Mouse (Mus musculus) embryonic facial prominence, embryonic 12.5 days (tissue): ENCODE data around the gene Gdap1l1. TPM values are rescaled to one million over a fixed set of nuclear protein-coding genes. Genes with fewer than 3 reads are reported as not detected.

Source experiments
- ATAC-seq: fragments of 200-750 bp; cut with Nextera tagmentation; 2 replicates; pipeline ENCODE4 v1.8.0; 2017; ENCODE audit not compliant: insufficient number of reproducible peaks, insufficient read depth, low FRiP score, low TSS enrichment
- H3K27ac ChIP-seq: fragments of 300-500 bp; sonication (generic); 2 replicates; pipeline ENCODE4 v1.5.1; 2016; ENCODE audit warnings: mild to moderate bottlenecking
- H3K27me3 ChIP-seq: fragments of 300-500 bp; sonication (generic); 2 replicates; pipeline ENCODE4 v1.6.1; 2016; ENCODE audit warnings: mild to moderate bottlenecking, moderate library complexity
- H3K36me3 ChIP-seq: fragments of 300-500 bp; sonication (generic); 2 replicates; pipeline ENCODE4 v1.6.1; 2016; ENCODE audit warnings: mild to moderate bottlenecking
- H3K4me1 ChIP-seq: fragments of 300-500 bp; sonication (generic); 2 replicates; pipeline ENCODE4 v1.6.1; 2016
- H3K4me2 ChIP-seq: fragments of 300-500 bp; sonication (generic); replicated peaks from 2 replicates; pipeline ENCODE4 v1.6.1; 2016; ENCODE audit warnings: mild to moderate bottlenecking, moderate library complexity
- H3K4me3 ChIP-seq: fragments of 300-500 bp; sonication (generic); 2 replicates; pipeline ENCODE4 v1.5.1; 2016; ENCODE audit warnings: mild to moderate bottlenecking
- H3K9ac ChIP-seq: fragments of 300-500 bp; sonication (generic); 2 replicates; pipeline ENCODE4 v1.6.1; 2016; ENCODE audit warnings: mild to moderate bottlenecking, moderate library complexity
- H3K9me3 ChIP-seq: fragments of 300-500 bp; sonication (generic); 2 replicates; pipeline ENCODE4 v1.6.1; 2016; ENCODE audit warnings: mild to moderate bottlenecking, moderate library complexity
- WGBS: fragments of 180-500 bp; shearing (Covaris S2); methylation state at CpG from one replicate; pipeline ENCODE4 v1.1.7; 2016; 5-methylcytosine and 5-hydroxymethylcytosine counted together
- polyA plus RNA-seq: library from polyadenylated mRNA; unstranded; fragments of >200 nt; fragmentation: Nextera tagmentation; extraction: Ambion mirVana; gene quantifications from 2 replicates; pipeline ENCODE4 v1.2.1, GENCODE M21; 2016

Gene Gdap1l1
- polyA plus RNA-seq, 1 experiment from 2014 or later = 7.5 TPM

- Histone ChIP-seq H3K4me3 (no peak overlapping the region), H3K27me3 (no peaks in the 10 kb centered on the region), H3K4me1 (peaks cover 8% of the 10 kb centered on the region; the same call in 1 of the 2 replicates), H3K9me3 (no peaks in the 10 kb centered on the region), H3K36me3 (peaks cover 18% of the 10 kb centered on the region), H3K9ac (no peak overlapping the region), H3K4me2 (no peak overlapping the region), H3K27ac (no peak overlapping the region)
- 94% methylated on average over 6 of the region's 6 CpGs for WGBS
- no peak for ATAC-seq
Observed at GRCm38 (mm10) chr2:163467585-163467984, 29.3 kb downstream of the Gdap1l1 start.

- Histone ChIP-seq H3K9me3 (no peaks in the 10 kb centered on the region), H3K27me3 (no peaks in the 10 kb centered on the region), H3K4me2 (no peak overlapping the region), H3K9ac (no peak overlapping the region), H3K4me3 (no peak overlapping the region), H3K4me1 (peaks cover 8% of the 10 kb centered on the region; the same call in 1 of the 2 replicates), H3K27ac (no peak overlapping the region), H3K36me3 (peaks cover 18% of the 10 kb centered on the region)
- 90% methylated on average over 6 of the region's 6 CpGs for WGBS
- no peak for ATAC-seq
Observed at GRCm38 (mm10) chr2:163468866-163469265, 30.6 kb downstream of the Gdap1l1 start.

- WGBS = 95% methylated on average over 15 of the region's 15 CpGs
- no peak overlapping the region for H3K4me2 ChIP-seq
- no peak overlapping the region for H3K4me3 ChIP-seq
- H3K27me3 ChIP-seq = no peaks in the 10 kb centered on the region
- peaks cover 18% of the 10 kb centered on the region for H3K36me3 ChIP-seq
- H3K4me1 ChIP-seq = peaks cover 8% of the 10 kb centered on the region; the same call in 1 of the 2 replicates
- H3K9me3 ChIP-seq = no peaks in the 10 kb centered on the region
- no peak overlapping the region for H3K9ac ChIP-seq
- no peak for ATAC-seq
- H3K27ac ChIP-seq = no peak overlapping the region
Observed at GRCm38 (mm10) chr2:163469711-163470110, 31.4 kb downstream of the Gdap1l1 start.

- peak overlapping the region; percentile 79; the same call in 1 of the 2 replicates for H3K4me3 ChIP-seq
- no peaks in the 10 kb centered on the region for H3K9me3 ChIP-seq
- no peak overlapping the region for H3K27ac ChIP-seq
- H3K9ac ChIP-seq = no peak overlapping the region
- peak overlapping the region; percentile 64 for H3K4me2 ChIP-seq
- H3K27me3 ChIP-seq = no peaks in the 10 kb centered on the region
- H3K4me1 ChIP-seq = peaks cover 8% of the 10 kb centered on the region; the same call in 1 of the 2 replicates
- ATAC-seq = no peak
- WGBS = 84% methylated on average over 3 of the region's 3 CpGs
- peaks cover 18% of the 10 kb centered on the region for H3K36me3 ChIP-seq
Observed at GRCm38 (mm10) chr2:163471136-163471535, 32.9 kb downstream of the Gdap1l1 start.

- no peaks in the 10 kb centered on the region for H3K9me3 ChIP-seq
- H3K36me3 ChIP-seq = peaks cover 18% of the 10 kb centered on the region
- peak; percentile 47 for ATAC-seq
- no peak overlapping the region for H3K27ac ChIP-seq
- peak overlapping the region; percentile 64 for H3K4me2 ChIP-seq
- 5% methylated on average over 36 of the region's 36 CpGs for WGBS
- H3K9ac ChIP-seq = peak overlapping the region; percentile 76
- H3K27me3 ChIP-seq = no peaks in the 10 kb centered on the region
- peaks cover 8% of the 10 kb centered on the region; the same call in 1 of the 2 replicates for H3K4me1 ChIP-seq
- H3K4me3 ChIP-seq = peak overlapping the region; percentile 79
Observed at GRCm38 (mm10) chr2:163471710-163472465, 33.6 kb downstream of the Gdap1l1 start.

GRCm38 (mm10) chr2:163472466-163472851 is 34.2 kb downstream of the Gdap1l1 start, which contains the start of gene Fitm2:
Fitm2 (minus strand) TSS chr2:163472629.
- Histone ChIP-seq H3K27ac (no peak within 1 kb of the TSS), H3K9ac (peak within 1 kb of the TSS; percentile 76), H3K4me2 (peak within 1 kb of the TSS; percentile 64), H3K4me3 (peak within 1 kb of the TSS; percentile 79), H3K36me3 (peaks cover 18% of the 10 kb centered on the region), H3K27me3 (no peaks in the 10 kb centered on the region), H3K9me3 (no peaks in the 10 kb centered on the region), H3K4me1 (peaks cover 8% of the 10 kb centered on the region; the same call in 1 of the 2 replicates)
- peak; percentile 93 for ATAC-seq
- WGBS = under 1% methylated on average over 30 of the region's 30 CpGs

GRCm38 (mm10) chr2:163480191-163480825 is 42.0 kb downstream of the Gdap1l1 start:
- H3K9ac ChIP-seq = no peak overlapping the region
- WGBS = 49% methylated on average over 18 of the region's 18 CpGs
- H3K4me2 ChIP-seq = no peak overlapping the region
- no peaks in the 10 kb centered on the region for H3K36me3 ChIP-seq
- no peak overlapping the region for H3K27ac ChIP-seq
- no peak overlapping the region for H3K4me3 ChIP-seq
- peaks cover 7% of the 10 kb centered on the region for H3K4me1 ChIP-seq
- no peak for ATAC-seq
- no peaks in the 10 kb centered on the region for H3K9me3 ChIP-seq
- H3K27me3 ChIP-seq = peaks cover 23% of the 10 kb centered on the region

GRCm38 (mm10) chr2:163481539-163482029 is 43.3 kb downstream of the Gdap1l1 start:
- peak overlapping the region; percentile 16 for H3K4me3 ChIP-seq
- peaks cover 7% of the 10 kb centered on the region for H3K4me1 ChIP-seq
- 0 out of 2 replicates have a peak overlapping the region, but pooled peaks have one; percentile 5 for H3K9ac ChIP-seq
- H3K27ac ChIP-seq = no peak overlapping the region
- H3K9me3 ChIP-seq = no peaks in the 10 kb centered on the region
- peaks cover 23% of the 10 kb centered on the region for H3K27me3 ChIP-seq
- H3K4me2 ChIP-seq = peak overlapping the region; percentile 44
- under 1% methylated on average over 21 of the region's 21 CpGs for WGBS
- 0 out of 2 replicates have a peak, but pooled peaks have one; percentile 52 for ATAC-seq
- no peaks in the 10 kb centered on the region for H3K36me3 ChIP-seq

- 87% methylated on average over 3 of the region's 3 CpGs for WGBS
- no peaks in the 10 kb centered on the region for H3K4me1 ChIP-seq
- H3K4me2 ChIP-seq = no peak overlapping the region
- no peak overlapping the region for H3K9ac ChIP-seq
- H3K9me3 ChIP-seq = no peaks in the 10 kb centered on the region
- H3K4me3 ChIP-seq = no peak overlapping the region
- no peaks in the 10 kb centered on the region for H3K36me3 ChIP-seq
- no peak for ATAC-seq
- no peak overlapping the region for H3K27ac ChIP-seq
- peaks cover 8% of the 10 kb centered on the region; the same call in 1 of the 2 replicates for H3K27me3 ChIP-seq
Observed at GRCm38 (mm10) chr2:163487360-163487759, 49.1 kb downstream of the Gdap1l1 start.

GRCm38 (mm10) chr2:163489725-163490291 is 51.5 kb downstream of the Gdap1l1 start:
- H3K27ac ChIP-seq = no peak overlapping the region
- peaks cover 5% of the 10 kb centered on the region; the same call in 1 of the 2 replicates for H3K27me3 ChIP-seq
- no peaks in the 10 kb centered on the region for H3K9me3 ChIP-seq
- 0 out of 2 replicates have a peak, but pooled peaks cover 10% of the 10 kb centered on the region for H3K4me1 ChIP-seq
- H3K4me3 ChIP-seq = no peak overlapping the region
- H3K4me2 ChIP-seq = no peak overlapping the region
- ATAC-seq = no peak
- WGBS = 50% methylated on average over 5 of the region's 5 CpGs
- no peak overlapping the region for H3K9ac ChIP-seq
- H3K36me3 ChIP-seq = no peaks in the 10 kb centered on the region

GRCm38 (mm10) chr2:163490656-163491055 is 52.4 kb downstream of the Gdap1l1 start:
- Histone ChIP-seq H3K36me3 (no peaks in the 10 kb centered on the region), H3K4me1 (0 out of 2 replicates have a peak, but pooled peaks cover 10% of the 10 kb centered on the region), H3K4me3 (no peak overlapping the region), H3K27me3 (peaks cover 5% of the 10 kb centered on the region; the same call in 1 of the 2 replicates), H3K9ac (no peak overlapping the region), H3K4me2 (no peak overlapping the region), H3K9me3 (no peaks in the 10 kb centered on the region), H3K27ac (no peak overlapping the region)
- 91% methylated on average over 17 of the region's 17 CpGs for WGBS
- no peak for ATAC-seq
